Mouse (Mus musculus) ES-Bruce4 (cell line): ENCODE results near the gene Exoc3l. TPM values are rescaled to one million over a fixed set of nuclear protein-coding genes. Genes with fewer than 3 reads are reported as not detected.

Experiments used
- H3K27ac ChIP-seq: 2 replicates; pipeline ENCODE4 v1.5.1; 2012; ENCODE audit warnings: low read length, inconsistent platforms; ENCODE audit not compliant: insufficient read depth
- H3K27me3 ChIP-seq: 2 replicates; pipeline ENCODE4 v1.6.1; 2012; ENCODE audit warnings: mild to moderate bottlenecking, low read length, inconsistent platforms; ENCODE audit not compliant: control insufficient read depth, poor library complexity, insufficient read depth, severe bottlenecking
- H3K36me3 ChIP-seq: 2 replicates; pipeline ENCODE4 v1.6.1; 2012; ENCODE audit warnings: inconsistent platforms, mild to moderate bottlenecking, low read length, moderate library complexity; ENCODE audit not compliant: control insufficient read depth, poor library complexity, insufficient read depth, severe bottlenecking
- H3K4me1 ChIP-seq: one replicate; pipeline ENCODE4 v1.8.1; 2011; ENCODE audit warnings: low read length; ENCODE audit not compliant: control insufficient read depth, insufficient read depth
- H3K4me3 ChIP-seq: 2 replicates; pipeline ENCODE4 v1.5.1; 2011; ENCODE audit warnings: low read depth, mild to moderate bottlenecking, low read length
- H3K9ac ChIP-seq: 2 replicates; pipeline ENCODE4 v1.6.1; 2012; ENCODE audit warnings: low read depth, mild to moderate bottlenecking, inconsistent platforms; ENCODE audit not compliant: poor library complexity, severe bottlenecking
- H3K9me3 ChIP-seq: replicated peaks from 2 replicates; pipeline ENCODE4 v1.6.1; 2012; ENCODE audit warnings: mild to moderate bottlenecking, low read length, inconsistent platforms; ENCODE audit not compliant: control insufficient read depth, poor library complexity, insufficient read depth, severe bottlenecking
- CTCF ChIP-seq: IDR thresholded peaks from one replicate; pipeline ENCODE4 v1.8.1; 2011; ENCODE audit warnings: low read depth, low read length
- EP300 ChIP-seq: IDR thresholded peaks from 2 replicates; pipeline ENCODE4 v1.6.1; 2011; ENCODE audit warnings: low read depth, low read length; ENCODE audit not compliant: insufficient read depth
- POLR2A ChIP-seq: IDR thresholded peaks from one replicate; pipeline ENCODE4 v1.8.1; 2011; ENCODE audit warnings: low read length; ENCODE audit not compliant: insufficient read depth
- polyA plus RNA-seq: library from polyadenylated mRNA; stranded (reverse); fragments of >200 nt; gene quantifications from 2 replicates; pipeline ENCODE4 v1.2.4, GENCODE M21; 2011; ENCODE audit warnings: low read depth; ENCODE audit not compliant: missing spikeins, insufficient read depth, insufficient read length

Gene Exoc3l
- polyA plus RNA-seq, 1 experiment: 2.3 TPM

- Histone ChIP-seq H3K4me1 (no peaks in the 10 kb centered on the region), H3K36me3 (no peaks in the 10 kb centered on the region), H3K4me3 (peak overlapping the region; percentile 65), H3K9ac (peak overlapping the region; percentile 32), H3K27me3 (no peaks in the 10 kb centered on the region), H3K9me3 (no peaks in the 10 kb centered on the region), H3K27ac (no peak overlapping the region)
- peak; percentile 33 for TF ChIP-seq CTCF
- no peak for TF ChIP-seq POLR2A
These were observed 36.8 kb downstream of the Exoc3l start for GRCm38 (mm10) chr8:105258911-105259720.

GRCm38 (mm10) chr8:105257318-105258114 is 38.4 kb downstream of the Exoc3l start:
- Histone ChIP-seq H3K27ac (no peak overlapping the region), H3K9ac (no peak overlapping the region), H3K36me3 (peaks cover 4% of the 10 kb centered on the region; the same call in 1 of the 2 replicates), H3K27me3 (no peaks in the 10 kb centered on the region), H3K4me3 (no peak overlapping the region), H3K4me1 (no peaks in the 10 kb centered on the region), H3K9me3 (no peaks in the 10 kb centered on the region)
- no peak for TF ChIP-seq POLR2A
- peak; percentile 46 for TF ChIP-seq CTCF

- no peak for TF ChIP-seq EP300
- TF ChIP-seq POLR2A: no peak
- no peak for TF ChIP-seq CTCF
- H3K36me3 ChIP-seq: peaks cover 23% of the 10 kb centered on the region
- no peaks in the 10 kb centered on the region for H3K4me1 ChIP-seq
- peak within 1 kb of the TSS; percentile 56 for H3K4me3 ChIP-seq
- no peak within 1 kb of the TSS for H3K27ac ChIP-seq
- peak within 1 kb of the TSS; percentile 59 for H3K9ac ChIP-seq
- no peaks in the 10 kb centered on the region for H3K9me3 ChIP-seq
- H3K27me3 ChIP-seq: no peaks in the 10 kb centered on the region
These were observed 40.9 kb downstream of the Exoc3l start, which contains the start of gene B3gnt9 for GRCm38 (mm10) chr8:105254966-105255350. TSS of gene B3gnt9 (minus strand) at chr8:105255153.

GRCm38 (mm10) chr8:105254152-105254965 is 41.5 kb downstream of the Exoc3l start:
- Histone ChIP-seq H3K27ac (no peak overlapping the region), H3K9ac (peak overlapping the region; percentile 59), H3K9me3 (no peaks in the 10 kb centered on the region), H3K4me1 (no peaks in the 10 kb centered on the region), H3K4me3 (peak overlapping the region; percentile 56), H3K27me3 (no peaks in the 10 kb centered on the region), H3K36me3 (peaks cover 27% of the 10 kb centered on the region)
- 0 out of 2 replicates have a peak, but pooled peaks have one; percentile 25 for TF ChIP-seq EP300
- TF ChIP-seq POLR2A: no peak
- TF ChIP-seq CTCF: peak; percentile 90

GRCm38 (mm10) chr8:105253766-105254151 is 42.1 kb downstream of the Exoc3l start:
- Histone ChIP-seq H3K36me3 (peaks cover 33% of the 10 kb centered on the region), H3K27ac (no peak overlapping the region), H3K27me3 (no peaks in the 10 kb centered on the region), H3K9ac (peak overlapping the region; percentile 16; the same call in 1 of the 2 replicates), H3K4me1 (no peaks in the 10 kb centered on the region), H3K9me3 (no peaks in the 10 kb centered on the region), H3K4me3 (no peak overlapping the region)
- TF ChIP-seq POLR2A (no peak), EP300 (no peak), CTCF (no peak)
